In genomic region chr12:85110698-85111592, GRCm38 (mm10) we compare ENCODE assay signal across 8 mouse cellular contexts. TPM values are rescaled to one million over a fixed set of nuclear protein-coding genes. Genes with fewer than 3 reads are reported as not detected.
DNase-seq lines count a peak whose midpoint lies in the region; ATAC-seq and TF ChIP-seq lines count a peak whose summit lies in the region.

Prox2 (minus strand) TSS chr12:85110759.
Dlst (plus strand) TSS chr12:85110833.

- WGBS in lung, embryonic 15.5 days = under 1% methylated on average over 83 of the region's 83 CpGs
- WGBS in olfactory bulb, adult 2 months = under 1% methylated on average over 83 of the region's 83 CpGs

- no peaks in the 10 kb centered on the region for H3K27me3 ChIP-seq in lung, embryonic 15.5 days

- peak; percentile 79 to 86 for ATAC-seq in hematopoietic stem cell, adult 5-6 weeks (replicated peaks in 1 of 2; ENCODE audit: insufficient read depth in 1 of 2, low FRiP score in 2 of 2, low TSS enrichment in 1 of 2, low read depth in 1 of 2, poor library complexity in 2 of 2, severe bottlenecking in 2 of 2)
- ATAC-seq in lung, embryonic 15.5 days (ENCODE audit: borderline replicate concordance, extremely low read depth, low FRiP score, low TSS enrichment) = peak; percentile 97

- peak; percentile 93 for DNase-seq in MN1 (ENCODE audit: low spot score)
- DNase-seq in cerebellum, adult 8-10 months = peak; percentile 87
- peak; percentile 81 for DNase-seq in forelimb bud, embryonic 11.5 days (ENCODE audit: low read depth, low spot score)
- peak; percentile 57 for DNase-seq in layer of hippocampus, adult 9-10 months (ENCODE audit: low spot score)
- peak; percentile 72 to 76 for DNase-seq in thymus, adult 18-20 months

- peak within 1 kb of the TSS; percentile 93 for H3K9ac ChIP-seq in lung, embryonic 15.5 days

- no peaks in the 10 kb centered on the region for H3K9me3 ChIP-seq in lung, embryonic 15.5 days

- peak; percentile 82 for TF ChIP-seq POLR2A in olfactory bulb, adult 2 months (IDR thresholded peaks at IDR 0.05; ENCODE audit: insufficient read depth, low read depth, low read length)

- H3K27ac ChIP-seq in lung, embryonic 15.5 days = peak within 1 kb of the TSS; percentile 84
- H3K27ac ChIP-seq in olfactory bulb, adult 2 months (ENCODE audit: insufficient read depth, low read depth, low read length) = peak within 1 kb of the TSS; percentile 60

- peak within 1 kb of the TSS; percentile 84 for H3K4me3 ChIP-seq in lung, embryonic 15.5 days
- peak within 1 kb of the TSS; percentile 71 for H3K4me3 ChIP-seq in olfactory bulb, adult 2 months (ENCODE audit: insufficient read depth, low read depth, low read length)

- peaks cover 4% of the 10 kb centered on the region; the same call in 1 of the 2 replicates for H3K36me3 ChIP-seq in lung, embryonic 15.5 days

- peak; percentile 22; the same call in 1 of the 2 replicates for TF ChIP-seq CTCF in olfactory bulb, adult 2 months (IDR thresholded peaks at IDR 0.05; ENCODE audit: insufficient read depth, low read depth, low read length)

- peak within 1 kb of the TSS; percentile 78 for H3K4me2 ChIP-seq in lung, embryonic 15.5 days

- peaks cover 41% of the 10 kb centered on the region for H3K4me1 ChIP-seq in lung, embryonic 15.5 days
- H3K4me1 ChIP-seq in olfactory bulb, adult 2 months (ENCODE audit: control insufficient read depth, insufficient read depth, low read length) = peaks cover 5% of the 10 kb centered on the region; the same call in 1 of the 2 replicates

RNA-seq across cellular contexts. Expression of gene Prox2, which starts in this region (rescaled TPM):
- 1.7 and 3.2 TPM in 2 replicates for total RNA-seq in hematopoietic stem cell, adult 5-6 weeks (2017)
- 5.5 and 6.6 TPM in 2 replicates for polyA plus RNA-seq in lung, embryonic 15.5 days (2015; fragmentation: Nextera tagmentation; extraction: Ambion mirVana)
- not detected in 2 replicates for polyA plus RNA-seq in olfactory bulb, adult 2 months (2012; ENCODE audit: insufficient read depth, insufficient read length, low replicate concordance, missing spikeins)

RNA-seq across cellular contexts. Expression of gene Dlst, which starts in this region (rescaled TPM):
- 161 and 171 TPM in 2 replicates for total RNA-seq in hematopoietic stem cell, adult 5-6 weeks (2017)
- 108 and 109 TPM in 2 replicates for polyA plus RNA-seq in lung, embryonic 15.5 days (2015; fragmentation: Nextera tagmentation; extraction: Ambion mirVana)
- not detected in 2 replicates for polyA plus RNA-seq in olfactory bulb, adult 2 months (2012; ENCODE audit: insufficient read depth, insufficient read length, low replicate concordance, missing spikeins)

Comparison
In these comparisons a context has a peak if more than half of its experiments do, and no peak if none do; other contexts are left out.
1. Peak in every context shown above with its lines: DNase-seq, ATAC-seq, H3K4me3 ChIP-seq and H3K27ac ChIP-seq.